Mouse (Mus musculus) frontal cortex, adult 2 months (tissue): ENCODE data around the gene Fam129a. TPM values are rescaled to one million over a fixed set of nuclear protein-coding genes. Genes with fewer than 3 reads are reported as not detected.
"Not testable (repeated sequence)": the region's sequence is repeated elsewhere in the genome, so short reads cannot be mapped to it uniquely, and the experiment has no call there.

Source experiments
- DNase-seq, 2 experiments: peaks; one replicate each; pipeline ENCODE4 v3.0.0; 2022; ENCODE audit warnings: low spot score in 1 of 2; ENCODE audit errors: extremely low spot score in 1 of 2
- polyA plus RNA-seq: library from polyadenylated mRNA; depleted of rRNA; stranded (reverse); fragments of >200 nt; gene quantifications from 2 replicates; pipeline ENCODE4 v1.2.3, GENCODE M21; 2012

Gene Fam129a
- polyA plus RNA-seq, 1 experiment = 1.8 TPM

GRCm38 (mm10) chr1:151583457-151584181 is 12.6 kb downstream of the Fam129a start:
- no peak for DNase-seq

GRCm38 (mm10) chr1:151584182-151584471 is 13.1 kb downstream of the Fam129a start:
- DNase-seq = no peak

- DNase-seq = no peak
Measured at GRCm38 (mm10) chr1:151584565-151585216, 13.7 kb downstream of the Fam129a start.

GRCm38 (mm10) chr1:151585647-151586046 is 14.7 kb downstream of the Fam129a start:
- no peak for DNase-seq

- no peak for DNase-seq
Measured at GRCm38 (mm10) chr1:151592085-151593017, 21.4 kb downstream of the Fam129a start.

- no peak for DNase-seq
Measured at GRCm38 (mm10) chr1:151594906-151595305, 23.9 kb downstream of the Fam129a start.

- no peak for DNase-seq
Measured at GRCm38 (mm10) chr1:151595600-151596299, 24.8 kb downstream of the Fam129a start.

GRCm38 (mm10) chr1:151596562-151596961 is 25.6 kb downstream of the Fam129a start:
- DNase-seq = no peak

- DNase-seq = no peak
Measured at GRCm38 (mm10) chr1:151597677-151598297, 26.8 kb downstream of the Fam129a start.

GRCm38 (mm10) chr1:151598876-151599275 is 27.9 kb downstream of the Fam129a start:
- no peak for DNase-seq

GRCm38 (mm10) chr1:151604328-151604727 is 33.3 kb downstream of the Fam129a start:
- no peak for DNase-seq

- DNase-seq = not testable (repeated sequence)
Measured at GRCm38 (mm10) chr1:151607957-151608356, 37.0 kb downstream of the Fam129a start.

- no peak for DNase-seq
Measured at GRCm38 (mm10) chr1:151610621-151611020, 39.6 kb downstream of the Fam129a start.

- DNase-seq = no peak
Measured at GRCm38 (mm10) chr1:151614320-151614935, 43.4 kb downstream of the Fam129a start.

- DNase-seq = no peak
Measured at GRCm38 (mm10) chr1:151615625-151616024, 44.6 kb downstream of the Fam129a start.

- DNase-seq = peak; percentile 22 to 60
Measured at GRCm38 (mm10) chr1:151616555-151617205, 45.7 kb downstream of the Fam129a start.

- DNase-seq = no peak
Measured at GRCm38 (mm10) chr1:151618251-151618650, 47.3 kb downstream of the Fam129a start.

- DNase-seq = no peak
Measured at GRCm38 (mm10) chr1:151619281-151619711, 48.3 kb downstream of the Fam129a start.

GRCm38 (mm10) chr1:151620730-151621129 is 49.7 kb downstream of the Fam129a start:
- DNase-seq = no peak
